Mouse (Mus musculus): ENCODE measurements around the gene Galnt18. TPM values are rescaled to one million over a fixed set of nuclear protein-coding genes. Genes with fewer than 3 reads are reported as not detected.

The Galnt18 gene
- polyA plus RNA-seq, 1 experiment, result 13.6 TPM

GRCm38 (mm10) chr7:111550987-111551386, 228.8 kb downstream of the Galnt18 start:
- Histone ChIP-seq H3K27ac (ENCODE audit: control insufficient read depth, insufficient read depth, low read length) (no peak overlapping the region), H3K4me1 (replicated peaks; ENCODE audit: control insufficient read depth, insufficient read depth, low read length) (no peaks in the 10 kb centered on the region), H3K4me3 (ENCODE audit: control insufficient read depth, insufficient read depth, low read length) (no peak overlapping the region), H3K27me3 (ENCODE audit: control insufficient read depth, insufficient read depth, low read length) (no peaks in the 10 kb centered on the region), H3K36me3 (ENCODE audit: control insufficient read depth, insufficient read depth, low read length) (no peaks in the 10 kb centered on the region)
- no peak for DNase-seq
- 95% methylated on average over 1 of the region's 1 CpGs for WGBS
- TF ChIP-seq CTCF (IDR thresholded peaks at IDR 0.05; ENCODE audit: borderline replicate concordance, control insufficient read depth, extremely low read depth, insufficient read depth, low read length, poor library complexity), result no peak
- TF ChIP-seq POLR2A (IDR thresholded peaks at IDR 0.05; ENCODE audit: control insufficient read depth, extremely low read depth, insufficient read depth, low read length, poor library complexity), result no peak

GRCm38 (mm10) chr7:111547069-111547468, 232.7 kb downstream of the Galnt18 start:
- Histone ChIP-seq H3K4me1 (replicated peaks; ENCODE audit: control insufficient read depth, insufficient read depth, low read length) (no peaks in the 10 kb centered on the region), H3K36me3 (ENCODE audit: control insufficient read depth, insufficient read depth, low read length) (no peaks in the 10 kb centered on the region), H3K27me3 (ENCODE audit: control insufficient read depth, insufficient read depth, low read length) (no peaks in the 10 kb centered on the region), H3K27ac (ENCODE audit: control insufficient read depth, insufficient read depth, low read length) (no peak overlapping the region), H3K4me3 (ENCODE audit: control insufficient read depth, insufficient read depth, low read length) (no peak overlapping the region)
- WGBS, result 96% methylated on average over 10 of the region's 10 CpGs
- no peak for DNase-seq
- TF ChIP-seq CTCF (IDR thresholded peaks at IDR 0.05; ENCODE audit: borderline replicate concordance, control insufficient read depth, extremely low read depth, insufficient read depth, low read length, poor library complexity), result no peak

- H3K27ac ChIP-seq (ENCODE audit: control insufficient read depth, insufficient read depth, low read length), result no peak overlapping the region
- H3K4me1 ChIP-seq (replicated peaks; ENCODE audit: control insufficient read depth, insufficient read depth, low read length), result no peaks in the 10 kb centered on the region
- 90% methylated on average over 1 of the region's 1 CpGs for WGBS
Observed at GRCm38 (mm10) chr7:111545614-111546013, 234.2 kb downstream of the Galnt18 start.

GRCm38 (mm10) chr7:111537946-111538345, 241.8 kb downstream of the Galnt18 start:
- Histone ChIP-seq H3K36me3 (ENCODE audit: control insufficient read depth, insufficient read depth, low read length) (no peaks in the 10 kb centered on the region), H3K4me1 (replicated peaks; ENCODE audit: control insufficient read depth, insufficient read depth, low read length) (no peaks in the 10 kb centered on the region), H3K27me3 (ENCODE audit: control insufficient read depth, insufficient read depth, low read length) (no peaks in the 10 kb centered on the region), H3K4me3 (ENCODE audit: control insufficient read depth, insufficient read depth, low read length) (no peak overlapping the region), H3K27ac (ENCODE audit: control insufficient read depth, insufficient read depth, low read length) (no peak overlapping the region)
- TF ChIP-seq CTCF (IDR thresholded peaks at IDR 0.05; ENCODE audit: borderline replicate concordance, control insufficient read depth, extremely low read depth, insufficient read depth, low read length, poor library complexity) (no peak), POLR2A (IDR thresholded peaks at IDR 0.05; ENCODE audit: control insufficient read depth, extremely low read depth, insufficient read depth, low read length, poor library complexity) (no peak)
- 87% methylated on average over 6 of the region's 6 CpGs for WGBS
- DNase-seq, result no peak

More at GRCm38 (mm10) chr7:111545614-111546013, 234.2 kb downstream of the Galnt18 start:
- H3K27me3 ChIP-seq (ENCODE audit: control insufficient read depth, insufficient read depth, low read length), result no peaks in the 10 kb centered on the region
- no peak for DNase-seq
- H3K36me3 ChIP-seq (ENCODE audit: control insufficient read depth, insufficient read depth, low read length), result no peaks in the 10 kb centered on the region
- TF ChIP-seq CTCF (IDR thresholded peaks at IDR 0.05; ENCODE audit: borderline replicate concordance, control insufficient read depth, extremely low read depth, insufficient read depth, low read length, poor library complexity) (no peak), POLR2A (IDR thresholded peaks at IDR 0.05; ENCODE audit: control insufficient read depth, extremely low read depth, insufficient read depth, low read length, poor library complexity) (no peak)
- no peak overlapping the region for H3K4me3 ChIP-seq (ENCODE audit: control insufficient read depth, insufficient read depth, low read length)

- Histone ChIP-seq H3K4me1 (replicated peaks; ENCODE audit: control insufficient read depth, insufficient read depth, low read length) (no peaks in the 10 kb centered on the region), H3K4me3 (ENCODE audit: control insufficient read depth, insufficient read depth, low read length) (no peak overlapping the region), H3K27me3 (ENCODE audit: control insufficient read depth, insufficient read depth, low read length) (no peaks in the 10 kb centered on the region), H3K27ac (ENCODE audit: control insufficient read depth, insufficient read depth, low read length) (no peak overlapping the region), H3K36me3 (ENCODE audit: control insufficient read depth, insufficient read depth, low read length) (no peaks in the 10 kb centered on the region)
- TF ChIP-seq CTCF (IDR thresholded peaks at IDR 0.05; ENCODE audit: borderline replicate concordance, control insufficient read depth, extremely low read depth, insufficient read depth, low read length, poor library complexity), result no peak
- no peak for TF ChIP-seq POLR2A (IDR thresholded peaks at IDR 0.05; ENCODE audit: control insufficient read depth, extremely low read depth, insufficient read depth, low read length, poor library complexity)
- WGBS, result 83% methylated on average over 8 of the region's 8 CpGs
- DNase-seq, result no peak
Observed at GRCm38 (mm10) chr7:111534826-111535405, 244.9 kb downstream of the Galnt18 start.

- no peak overlapping the region for H3K27ac ChIP-seq (ENCODE audit: control insufficient read depth, insufficient read depth, low read length)
- H3K27me3 ChIP-seq (ENCODE audit: control insufficient read depth, insufficient read depth, low read length), result no peaks in the 10 kb centered on the region
- H3K36me3 ChIP-seq (ENCODE audit: control insufficient read depth, insufficient read depth, low read length), result no peaks in the 10 kb centered on the region
- no peak for DNase-seq
- WGBS, result 91% methylated on average over 3 of the region's 3 CpGs
- no peak for TF ChIP-seq CTCF (IDR thresholded peaks at IDR 0.05; ENCODE audit: borderline replicate concordance, control insufficient read depth, extremely low read depth, insufficient read depth, low read length, poor library complexity)
- TF ChIP-seq POLR2A (IDR thresholded peaks at IDR 0.05; ENCODE audit: control insufficient read depth, extremely low read depth, insufficient read depth, low read length, poor library complexity), result no peak
- no peak overlapping the region for H3K4me3 ChIP-seq (ENCODE audit: control insufficient read depth, insufficient read depth, low read length)
- H3K4me1 ChIP-seq (replicated peaks; ENCODE audit: control insufficient read depth, insufficient read depth, low read length), result no peaks in the 10 kb centered on the region
Observed at GRCm38 (mm10) chr7:111528961-111529643, 250.7 kb downstream of the Galnt18 start.
